Mouse (Mus musculus) MEL (cell line): ENCODE measurements around the gene P2rx4. TPM values are rescaled to one million over a fixed set of nuclear protein-coding genes. Genes with fewer than 3 reads are reported as not detected.

Experiments used
- DNase-seq: peaks from one replicate; pipeline ENCODE4 v3.0.0; 2011; ENCODE audit warnings: low read depth, low spot score
- H3K27ac ChIP-seq: 2 replicates; pipeline ENCODE4 v1.5.1; 2012; ENCODE audit warnings: low read depth, mild to moderate bottlenecking, control low read depth, low read length, moderate library complexity; ENCODE audit not compliant: control insufficient read depth
- H3K27me3 ChIP-seq, 2 experiments: fragments of 150-350 bp in 1 of 2; sonication (generic) in 1 of 2; 2 replicates each; pipeline ENCODE4 v1.6.1; 2012; ENCODE audit warnings: low read length in 2 of 2, mild to moderate bottlenecking in 2 of 2, improper control_type of control experiment in 1 of 2, moderate library complexity in 1 of 2; ENCODE audit not compliant: insufficient read depth in 2 of 2, control insufficient read depth in 1 of 2
- H3K36me3 ChIP-seq, 2 experiments: 2 replicates each; pipeline ENCODE4 v1.6.1; 2012 to 2014; ENCODE audit warnings: low read length in 2 of 2, improper control_type of control experiment in 1 of 2, inconsistent platforms in 1 of 2, mild to moderate bottlenecking in 1 of 2; ENCODE audit not compliant: insufficient read depth in 2 of 2, control insufficient read depth in 1 of 2
- H3K4me1 ChIP-seq, 2 experiments: fragments of 150-350 bp in 1 of 2; sonication (generic) in 1 of 2; 2 replicates each; pipeline ENCODE4 v1.6.1; 2012; ENCODE audit warnings: low read length in 2 of 2, improper control_type of control experiment in 1 of 2, mild to moderate bottlenecking in 1 of 2; ENCODE audit not compliant: insufficient read depth in 2 of 2, control insufficient read depth in 1 of 2
- H3K4me3 ChIP-seq, 2 experiments: fragments of 150-350 bp in 1 of 2; sonication (generic) in 1 of 2; 2 replicates each; pipeline ENCODE4 v1.5.1; 2012; ENCODE audit warnings: low read depth in 2 of 2, low read length in 2 of 2, mild to moderate bottlenecking in 2 of 2, moderate library complexity in 2 of 2, control low read depth in 1 of 2, improper control_type of control experiment in 1 of 2; ENCODE audit not compliant: control insufficient read depth in 1 of 2, insufficient read depth in 1 of 2
- H3K79me2 ChIP-seq: 2 replicates; pipeline ENCODE4 v1.6.1; 2012; ENCODE audit warnings: mild to moderate bottlenecking, low read length, moderate library complexity; ENCODE audit not compliant: control insufficient read depth, poor library complexity, insufficient read depth
- H3K9ac ChIP-seq: 2 replicates; pipeline ENCODE4 v1.6.1; 2012; ENCODE audit warnings: low read depth, mild to moderate bottlenecking, control low read depth, low read length, moderate library complexity; ENCODE audit not compliant: control insufficient read depth, poor library complexity, severe bottlenecking
- H3K9me3 ChIP-seq: fragments of 150-350 bp; sonication (generic); replicated peaks from 2 replicates; pipeline ENCODE4 v1.6.1; 2012; ENCODE audit warnings: mild to moderate bottlenecking, low read length, improper control_type of control experiment, moderate library complexity; ENCODE audit not compliant: insufficient read depth
- BHLHE40 ChIP-seq: IDR thresholded peaks from 2 replicates; pipeline ENCODE4 v1.6.1; 2012; ENCODE audit warnings: low read depth, mild to moderate bottlenecking, inconsistent platforms, low read length, improper control_type of control experiment, borderline replicate concordance
- CHD2 ChIP-seq: IDR thresholded peaks from 2 replicates; pipeline ENCODE4 v1.6.1; 2011; ENCODE audit warnings: low read length, improper control_type of control experiment
- CTCF ChIP-seq, 3 experiments: IDR thresholded peaks in 2 of 3; conservative IDR thresholded peaks in 1 of 3; 2 replicates each; pipeline ENCODE4 v1.5.1; 2011 to 2012; ENCODE audit warnings: low read length in 3 of 3, low read depth in 2 of 3, mild to moderate bottlenecking in 2 of 3, improper control_type of control experiment in 1 of 3, inconsistent platforms in 1 of 3, mixed read lengths in 1 of 3, moderate library complexity in 1 of 3; ENCODE audit not compliant: control insufficient read depth in 1 of 3, insufficient read depth in 1 of 3, poor library complexity in 1 of 3, severe bottlenecking in 1 of 3
- ELF1 ChIP-seq: IDR thresholded peaks from 2 replicates; pipeline ENCODE4 v1.6.1; 2014; ENCODE audit warnings: low read depth, mild to moderate bottlenecking, inconsistent platforms, low read length, improper control_type of control experiment, moderate library complexity
- EP300 ChIP-seq, 2 experiments: IDR thresholded peaks; 2 replicates each; pipeline ENCODE4 v1.6.1; 2011; ENCODE audit warnings: improper control_type of control experiment in 2 of 2, low read length in 2 of 2, low read depth in 1 of 2, mild to moderate bottlenecking in 1 of 2
- ETS1 ChIP-seq: IDR thresholded peaks from 2 replicates; pipeline ENCODE4 v1.6.1; 2012; ENCODE audit warnings: low read depth, mild to moderate bottlenecking, inconsistent platforms, low read length, improper control_type of control experiment, moderate library complexity
- GATA1 ChIP-seq: IDR thresholded peaks from 2 replicates; pipeline ENCODE4 v1.6.1; 2011; ENCODE audit warnings: low read depth, low read length, improper control_type of control experiment
- HCFC1 ChIP-seq: IDR thresholded peaks from 2 replicates; pipeline ENCODE4 v1.6.1; 2012; ENCODE audit warnings: low read depth, mild to moderate bottlenecking, inconsistent platforms, low read length, improper control_type of control experiment, moderate library complexity
- JUND ChIP-seq: IDR thresholded peaks from 2 replicates; pipeline ENCODE4 v1.6.1; 2011; ENCODE audit warnings: low read depth, mild to moderate bottlenecking, improper control_type of control experiment, low read length
- KAT2A ChIP-seq: conservative IDR thresholded peaks from 2 replicates; pipeline ENCODE4 v1.6.1; 2012; ENCODE audit warnings: low read depth, low read length, improper control_type of control experiment, inconsistent platforms
- MAFK ChIP-seq: IDR thresholded peaks from 2 replicates; pipeline ENCODE4 v1.6.1; 2011; ENCODE audit warnings: low read depth, mild to moderate bottlenecking, low read length, improper control_type of control experiment, borderline replicate concordance
- MAX ChIP-seq: IDR thresholded peaks from 2 replicates; pipeline ENCODE4 v1.6.1; 2011; ENCODE audit warnings: low read length, improper control_type of control experiment
- MAZ ChIP-seq: IDR thresholded peaks from 2 replicates; pipeline ENCODE4 v1.6.1; 2012; ENCODE audit warnings: low read depth, mild to moderate bottlenecking, inconsistent platforms, low read length, improper control_type of control experiment
- MEF2A ChIP-seq: IDR thresholded peaks from 2 replicates; pipeline ENCODE4 v1.6.1; 2014; ENCODE audit warnings: low read depth, mild to moderate bottlenecking, inconsistent platforms, low read length, improper control_type of control experiment; ENCODE audit not compliant: poor library complexity, insufficient replicate concordance, severe bottlenecking; ENCODE audit errors: extremely low read depth
- MXI1 ChIP-seq: IDR thresholded peaks from 2 replicates; pipeline ENCODE4 v1.6.1; 2011; ENCODE audit warnings: mild to moderate bottlenecking, low read depth, low read length, improper control_type of control experiment
- MYB ChIP-seq: IDR thresholded peaks from 2 replicates; pipeline ENCODE4 v1.6.1; 2011; ENCODE audit warnings: mild to moderate bottlenecking, low read depth, low read length, improper control_type of control experiment
- MYC ChIP-seq: IDR thresholded peaks from 2 replicates; pipeline ENCODE4 v1.6.1; 2011; ENCODE audit warnings: low read depth, mild to moderate bottlenecking, low read length, improper control_type of control experiment, moderate library complexity
- NELFE ChIP-seq: IDR thresholded peaks from 2 replicates; pipeline ENCODE4 v1.6.1; 2011; ENCODE audit warnings: low read depth, low read length, improper control_type of control experiment
- NRF1 ChIP-seq: IDR thresholded peaks from 2 replicates; pipeline ENCODE4 v1.6.1; 2014; ENCODE audit warnings: low read depth, mild to moderate bottlenecking, inconsistent platforms, low read length, improper control_type of control experiment, moderate library complexity; ENCODE audit not compliant: poor library complexity, insufficient read depth, severe bottlenecking
- POLR2A ChIP-seq, 2 experiments: IDR thresholded peaks; 2 replicates each; pipeline ENCODE4 v1.6.1; 2011 to 2012; ENCODE audit warnings: low read length in 2 of 2, mild to moderate bottlenecking in 2 of 2, control low read depth in 1 of 2, improper control_type of control experiment in 1 of 2, low read depth in 1 of 2, moderate library complexity in 1 of 2; ENCODE audit not compliant: control insufficient read depth in 1 of 2, insufficient read depth in 1 of 2, poor library complexity in 1 of 2
- POLR2AphosphoS5 ChIP-seq: IDR thresholded peaks from 2 replicates; pipeline ENCODE4 v1.6.1; 2012; ENCODE audit warnings: low read depth, borderline replicate concordance, mild to moderate bottlenecking, inconsistent platforms, low read length, moderate library complexity, mixed read lengths
- RAD21 ChIP-seq: IDR thresholded peaks from 2 replicates; pipeline ENCODE4 v1.6.1; 2011; ENCODE audit warnings: mild to moderate bottlenecking, low read depth, low read length, improper control_type of control experiment
- SIN3A ChIP-seq: IDR thresholded peaks from 2 replicates; pipeline ENCODE4 v1.6.1; 2012; ENCODE audit warnings: low read length, improper control_type of control experiment, inconsistent platforms
- SMC3 ChIP-seq: IDR thresholded peaks from 2 replicates; pipeline ENCODE4 v1.6.1; 2011; ENCODE audit warnings: low read depth, low read length, improper control_type of control experiment
- TAL1 ChIP-seq: IDR thresholded peaks from 2 replicates; pipeline ENCODE4 v1.6.1; 2012; ENCODE audit warnings: mild to moderate bottlenecking, inconsistent platforms, low read length, moderate library complexity, mixed read lengths
- TCF12 ChIP-seq: IDR thresholded peaks from 2 replicates; pipeline ENCODE4 v1.6.1; 2014; ENCODE audit warnings: low read depth, mild to moderate bottlenecking, inconsistent platforms, low read length, improper control_type of control experiment, moderate library complexity
- UBTF ChIP-seq: IDR thresholded peaks from 2 replicates; pipeline ENCODE4 v1.6.1; 2012; ENCODE audit warnings: low read depth, mild to moderate bottlenecking, inconsistent platforms, low read length, improper control_type of control experiment, moderate library complexity, borderline replicate concordance; ENCODE audit not compliant: insufficient read depth
- USF1 ChIP-seq: IDR thresholded peaks from 2 replicates; pipeline ENCODE4 v1.6.1; 2014; ENCODE audit warnings: low read depth, mild to moderate bottlenecking, inconsistent platforms, low read length, improper control_type of control experiment, moderate library complexity
- ZKSCAN1 ChIP-seq: IDR thresholded peaks from 2 replicates; pipeline ENCODE4 v1.6.1; 2012; ENCODE audit warnings: low read depth, mild to moderate bottlenecking, inconsistent platforms, low read length, improper control_type of control experiment, moderate library complexity
- ZMIZ1 ChIP-seq: IDR thresholded peaks from 2 replicates; pipeline ENCODE4 v1.6.1; 2012; ENCODE audit warnings: low read depth, mild to moderate bottlenecking, inconsistent platforms, low read length, improper control_type of control experiment, moderate library complexity
- ZNF384 ChIP-seq: IDR thresholded peaks from 2 replicates; pipeline ENCODE4 v1.6.1; 2012; ENCODE audit warnings: low read depth, mild to moderate bottlenecking, inconsistent platforms, low read length, improper control_type of control experiment
- polyA plus RNA-seq, 2 experiments: library from polyadenylated mRNA; stranded (reverse) in 1 of 2; unstranded in 1 of 2; fragments of >175 nt in 1 of 2; fragments of >200 nt in 1 of 2; gene quantifications; 2 replicates each; pipeline versions ENCODE4 v1.2.1 to v1.2.4; 2012; ENCODE audit warnings: low replicate concordance in 2 of 2, low read depth in 1 of 2; ENCODE audit not compliant: insufficient read length in 2 of 2, insufficient read depth in 1 of 2, missing spikeins in 1 of 2
- total RNA-seq: library from RNA; depleted of rRNA; stranded (reverse); fragments of 300-350 nt; gene quantifications from 2 replicates; pipeline ENCODE4 v1.2.3, GENCODE M21; 2012

The P2rx4 gene
- total and polyA plus RNA-seq, 3 experiments, result 15.2 to 30.9 TPM; not detected in 1

DNA sequence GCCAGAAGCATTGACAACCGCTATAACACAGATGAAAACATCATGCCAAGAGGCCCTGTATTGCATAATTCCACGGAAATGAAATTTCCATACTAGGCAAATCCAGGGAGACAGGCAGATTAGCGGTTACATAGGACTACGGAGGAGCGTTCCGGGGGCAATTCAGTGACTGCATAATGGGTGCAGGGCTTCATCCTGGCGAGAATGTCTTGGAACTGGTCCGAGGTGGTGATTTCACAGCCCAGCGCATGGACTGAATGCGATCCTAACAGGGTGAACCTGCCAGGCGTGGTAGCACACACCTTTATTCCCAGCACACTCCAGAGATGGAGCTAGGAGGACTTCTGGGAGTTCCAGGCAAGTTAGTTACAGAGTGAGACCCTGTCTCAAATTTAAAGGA is 59.9 kb downstream of the P2rx4 start:
- Histone ChIP-seq H3K9me3 (no peaks in the 10 kb centered on the region), H3K36me3 (peaks cover 1 to 4% of the 10 kb centered on the region in 2 experiments), H3K4me1 (peaks cover 4 to 8% of the 10 kb centered on the region in 2 experiments; a peak in 3 of 4 replicates), H3K27me3 (no peaks in the 10 kb centered on the region), H3K9ac (no peak overlapping the region), H3K79me2 (peaks cover 5% of the 10 kb centered on the region), H3K27ac (no peak overlapping the region), H3K4me3 (no peak overlapping the region)
- TF ChIP-seq UBTF, result no peak
- TF ChIP-seq MAX, result no peak
- TF ChIP-seq CTCF (IDR thresholded peaks at IDR 0.05 in 2 of 3, conservative IDR thresholded peaks at IDR 0.05 in 1 of 3; ENCODE audit: control insufficient read depth in 1 of 3, insufficient read depth in 1 of 3, low read depth in 2 of 3, low read length in 3 of 3, poor library complexity in 1 of 3, severe bottlenecking in 1 of 3), result no peak
- no peak for DNase-seq

DNA sequence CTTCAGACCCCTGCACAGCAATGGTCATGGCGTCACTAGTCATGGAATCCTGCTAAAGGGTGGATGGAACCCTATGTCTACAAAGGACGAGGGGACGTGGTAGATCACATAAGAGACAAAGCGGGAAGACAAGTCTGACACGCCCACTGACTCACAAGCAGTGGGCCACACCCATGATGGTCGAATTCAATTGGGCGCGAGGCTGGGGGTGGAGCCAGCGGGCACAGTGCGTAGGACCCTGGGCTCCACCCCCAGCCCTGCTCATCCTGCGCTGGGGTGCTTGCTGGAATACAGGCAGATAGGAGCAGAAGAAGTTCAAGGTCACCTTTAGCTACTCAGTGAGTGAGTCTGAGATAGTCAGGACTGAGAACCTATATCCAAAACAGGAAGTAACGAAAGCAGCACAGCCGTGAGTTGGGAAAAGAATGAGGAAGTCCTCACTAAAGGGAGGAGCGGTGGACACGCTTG is 61.8 kb downstream of the P2rx4 start:
- H3K27ac ChIP-seq, result peak overlapping the region; percentile 33
- H3K4me1 ChIP-seq, result peaks cover 4 to 8% of the 10 kb centered on the region in 2 experiments; a peak in 3 of 4 replicates
- peak; percentile 89 for DNase-seq
- no peak overlapping the region for H3K4me3 ChIP-seq
- peaks cover 0 to 4% of the 10 kb centered on the region in 2 experiments; a peak in 3 of 4 replicates for H3K36me3 ChIP-seq
- H3K9me3 ChIP-seq, result no peaks in the 10 kb centered on the region
- H3K79me2 ChIP-seq, result peaks cover 10% of the 10 kb centered on the region
- no peak overlapping the region for H3K9ac ChIP-seq
- H3K27me3 ChIP-seq, result no peaks in the 10 kb centered on the region
- no peak for TF ChIP-seq NRF1
- no peak for TF ChIP-seq MYB
- TF ChIP-seq MXI1, result no peak
- no peak for TF ChIP-seq USF1
- TF ChIP-seq SIN3A, result 0 out of 2 replicates have a peak, but pooled peaks have one; percentile 47
- TF ChIP-seq MEF2A, result no peak
- no peak for TF ChIP-seq TAL1
- no peak for TF ChIP-seq ZMIZ1
- TF ChIP-seq KAT2A, result no peak
- no peak for TF ChIP-seq MAZ
- no peak for TF ChIP-seq SMC3
- peak in 1 of 2 experiments; percentile 28 for TF ChIP-seq EP300 (IDR thresholded peaks at IDR 0.05; ENCODE audit: low read depth in 1 of 2, low read length in 2 of 2)
- peak; percentile 75 for TF ChIP-seq MYC
- TF ChIP-seq POLR2A (IDR thresholded peaks at IDR 0.05; ENCODE audit: control insufficient read depth in 1 of 2, insufficient read depth in 1 of 2, low read depth in 1 of 2, low read length in 2 of 2, poor library complexity in 1 of 2), result no peak; a peak in 1 of 4 replicates
- no peak for TF ChIP-seq JUND
- 0 out of 2 replicates have a peak, but pooled peaks have one; percentile 42 for TF ChIP-seq ETS1
- TF ChIP-seq ELF1, result peak; percentile 84
- no peak for TF ChIP-seq MAX
- no peak for TF ChIP-seq GATA1
- TF ChIP-seq TCF12, result no peak
- TF ChIP-seq BHLHE40, result no peak
- no peak for TF ChIP-seq NELFE
- no peak for TF ChIP-seq CHD2
- TF ChIP-seq POLR2AphosphoS5, result no peak
- TF ChIP-seq RAD21, result no peak
- TF ChIP-seq MAFK, result no peak
- no peak for TF ChIP-seq ZKSCAN1
- peak; percentile 67 for TF ChIP-seq HCFC1
- no peak for TF ChIP-seq CTCF (IDR thresholded peaks at IDR 0.05 in 2 of 3, conservative IDR thresholded peaks at IDR 0.05 in 1 of 3; ENCODE audit: control insufficient read depth in 1 of 3, insufficient read depth in 1 of 3, low read depth in 2 of 3, low read length in 3 of 3, poor library complexity in 1 of 3, severe bottlenecking in 1 of 3)
- TF ChIP-seq ZNF384, result no peak
